Mouse (Mus musculus) brain, embryonic 18.5 days (tissue): Measurements from ENCODE around the gene OR5BS1P.
"Not testable (repeated sequence)": the region's sequence is repeated elsewhere in the genome, so short reads cannot be mapped to it uniquely, and the experiment has no call there.

ENCODE experiments used
- DNase-seq: peaks from one replicate; pipeline ENCODE4 v3.0.0-alpha.2; 2012; ENCODE audit warnings: low read depth, low spot score

OR5BS1P gene

DNA sequence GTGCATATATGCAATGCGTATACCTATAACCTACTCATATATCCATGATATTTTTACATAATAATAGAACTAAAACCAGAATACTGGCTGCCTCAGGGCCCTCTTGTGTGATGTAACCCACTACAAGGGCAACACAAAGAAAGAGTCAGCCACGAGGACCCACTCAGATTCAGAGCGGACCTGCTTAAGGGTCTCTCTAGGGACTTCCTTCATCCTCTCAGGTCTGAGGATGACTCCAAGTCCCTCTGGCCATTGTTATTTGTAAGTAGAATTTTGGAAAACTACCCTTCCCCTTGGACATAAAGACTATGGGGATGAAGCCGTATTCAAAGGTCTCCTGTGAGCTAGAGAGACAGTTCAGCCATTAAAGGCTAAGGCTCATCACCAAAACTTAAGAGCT is at the start of gene OR5BS1P:
OR5BS1P (plus strand) TSS at position 301 of the 400 bp plus-strand sequence.
- no peak for DNase-seq

DNA sequence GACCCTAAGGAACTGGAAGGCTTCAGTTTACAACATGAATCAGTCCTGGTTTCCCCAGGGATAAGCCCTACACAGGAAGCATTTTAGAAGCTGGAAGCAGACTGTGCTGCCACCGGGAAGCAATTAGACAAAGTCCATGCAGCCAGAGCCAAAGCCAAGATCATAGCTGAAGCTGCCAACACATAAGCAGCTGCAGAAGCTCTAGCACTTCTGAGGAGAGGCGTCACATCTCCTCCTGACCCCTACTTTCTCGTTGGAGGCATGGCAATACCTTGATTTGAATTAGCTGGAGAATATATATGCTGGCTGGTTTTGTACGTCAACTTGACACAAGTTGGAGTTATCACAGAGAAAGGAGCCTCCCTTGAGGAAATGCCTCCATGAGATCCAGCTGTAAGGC is 48.8 kb upstream of the OR5BS1P start:
- no peak for DNase-seq

DNA sequence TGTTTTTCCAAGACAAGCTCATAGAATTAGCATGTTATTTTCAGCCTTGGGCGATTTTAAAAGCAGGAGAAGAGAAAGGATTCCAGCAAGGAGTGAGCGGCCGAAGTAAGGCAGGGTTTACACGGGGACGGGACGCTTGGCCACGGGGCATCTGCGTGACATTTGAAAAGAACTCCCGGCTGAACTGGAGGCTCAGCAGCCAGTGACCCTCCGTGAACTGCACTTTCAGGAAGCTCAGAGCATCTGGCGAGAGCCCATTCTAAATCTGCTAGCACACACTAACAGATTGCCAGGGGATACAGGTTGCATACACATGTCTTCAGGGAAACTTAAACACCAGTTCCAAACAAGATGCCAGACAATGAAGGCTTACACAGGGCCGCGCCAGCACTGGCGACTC is 45.4 kb upstream of the OR5BS1P start:
- DNase-seq: no peak

- no peak for DNase-seq
These were observed 44.9 kb upstream of the OR5BS1P start for GRCm38 (mm10) chr15:98424753-98425152.

GRCm38 (mm10) chr15:98425188-98425587 is 44.5 kb upstream of the OR5BS1P start:
- DNase-seq: no peak

GRCm38 (mm10) chr15:98430925-98431324 is 38.8 kb upstream of the OR5BS1P start, which contains the start of gene Olfr282:
Olfr282 (plus strand) TSS chr15:98431225.
- not testable (repeated sequence) for DNase-seq

- DNase-seq: no peak
These were observed 25.1 kb upstream of the OR5BS1P start for GRCm38 (mm10) chr15:98444561-98444960.

DNA sequence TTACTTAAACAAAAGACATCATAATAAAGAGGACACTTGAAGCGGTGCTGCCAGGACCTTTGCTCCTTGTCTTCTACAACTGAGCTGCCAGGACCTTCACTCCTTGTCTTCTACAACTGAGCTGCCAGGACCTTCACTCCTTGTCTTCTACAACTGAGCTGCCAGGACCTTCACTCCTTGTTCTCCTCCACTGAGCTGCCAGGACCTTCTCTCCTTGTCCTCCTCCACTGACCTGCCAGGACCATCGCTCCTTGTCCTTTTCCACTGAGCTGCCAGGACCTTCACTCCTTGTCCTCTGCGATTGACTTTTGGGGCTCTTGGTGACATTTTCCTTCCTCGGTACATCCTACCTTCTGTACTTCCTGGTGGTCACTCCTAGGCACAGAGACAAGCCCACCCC is 21.2 kb upstream of the OR5BS1P start:
- DNase-seq: no peak

GRCm38 (mm10) chr15:98452288-98452687 is 17.4 kb upstream of the OR5BS1P start, which contains the start of gene Olfr281:
Olfr281 (plus strand) TSS chr15:98452588.
- DNase-seq: no peak

- no peak for DNase-seq
These were observed 1.8 kb downstream of the OR5BS1P start for GRCm38 (mm10) chr15:98471539-98471938.

GRCm38 (mm10) chr15:98474958-98475357 is 5.3 kb downstream of the OR5BS1P start:
- no peak for DNase-seq

DNA sequence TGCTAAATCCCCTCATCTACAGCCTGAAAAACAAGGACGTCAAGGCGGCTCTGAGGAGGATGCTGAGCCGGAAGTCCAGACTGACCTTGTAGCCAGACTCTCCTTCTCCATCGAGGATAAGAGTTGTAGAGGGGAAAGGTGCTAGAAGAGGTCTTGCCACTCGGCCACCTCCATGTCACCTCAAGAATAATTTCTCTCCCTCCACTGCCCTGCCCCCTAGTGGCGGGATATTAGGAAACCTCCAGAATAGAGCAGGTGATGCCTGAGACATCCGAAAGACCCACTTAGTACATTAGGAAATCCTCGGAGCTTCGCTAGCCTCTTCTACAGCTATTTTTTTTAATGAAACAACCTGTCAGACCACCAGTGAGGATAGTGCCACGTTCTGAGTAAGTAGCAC is 5.7 kb downstream of the OR5BS1P start:
- DNase-seq: no peak

- no peak for DNase-seq
These were observed 6.6 kb downstream of the OR5BS1P start for GRCm38 (mm10) chr15:98476281-98476680.

- no peak for DNase-seq
These were observed 9.9 kb downstream of the OR5BS1P start for GRCm38 (mm10) chr15:98479568-98480102.

- no peak for DNase-seq
These were observed 13.0 kb downstream of the OR5BS1P start, which contains the start of gene Lalba for GRCm38 (mm10) chr15:98482701-98483100. Lalba (minus strand) TSS chr15:98482721.

DNA sequence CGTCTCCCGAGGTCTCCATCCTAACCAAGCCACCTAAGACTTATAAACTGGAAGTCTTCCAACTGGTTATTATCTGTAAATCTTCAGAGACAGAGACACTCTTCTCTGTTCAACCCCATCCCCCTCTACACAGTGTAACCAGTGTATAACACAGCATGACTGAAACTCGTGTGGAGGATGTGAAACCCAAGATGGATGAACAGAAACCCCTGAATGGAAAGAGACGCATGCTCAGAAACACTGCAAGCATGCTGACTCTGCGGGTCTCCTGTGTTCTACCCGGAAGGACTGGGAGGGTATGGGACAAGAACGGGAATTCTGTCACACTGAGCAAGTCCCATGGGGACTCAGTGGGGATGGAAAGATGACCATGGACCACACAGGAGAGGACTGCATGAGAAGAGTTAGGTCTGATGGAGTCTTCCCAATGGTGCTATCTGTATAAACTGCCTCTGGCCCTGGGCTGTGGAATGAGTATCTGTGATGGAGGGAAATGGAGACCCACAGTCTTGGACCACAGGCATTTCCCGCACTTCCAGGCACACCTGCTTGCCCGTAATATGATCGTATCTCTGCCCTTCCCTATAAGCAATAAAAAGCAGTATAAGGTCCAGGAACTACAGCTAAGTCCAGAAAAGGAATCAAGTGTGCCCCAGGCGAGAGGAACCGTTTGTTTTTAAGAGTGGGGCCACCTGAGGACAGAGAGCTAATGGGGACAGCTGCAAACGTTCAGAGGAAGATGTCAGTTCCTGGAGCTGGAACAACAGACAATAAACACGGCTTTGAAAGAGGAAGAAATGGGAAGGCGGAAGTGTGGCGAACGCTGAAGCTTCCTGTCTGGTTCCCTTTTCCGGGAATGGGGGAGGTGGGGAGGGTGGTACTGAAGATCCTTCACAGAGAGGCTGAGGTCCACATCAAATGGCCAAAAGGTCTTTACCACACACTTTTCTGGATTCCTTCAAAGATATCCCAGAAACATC is 14.5 kb downstream of the OR5BS1P start:
- DNase-seq: no peak

DNA sequence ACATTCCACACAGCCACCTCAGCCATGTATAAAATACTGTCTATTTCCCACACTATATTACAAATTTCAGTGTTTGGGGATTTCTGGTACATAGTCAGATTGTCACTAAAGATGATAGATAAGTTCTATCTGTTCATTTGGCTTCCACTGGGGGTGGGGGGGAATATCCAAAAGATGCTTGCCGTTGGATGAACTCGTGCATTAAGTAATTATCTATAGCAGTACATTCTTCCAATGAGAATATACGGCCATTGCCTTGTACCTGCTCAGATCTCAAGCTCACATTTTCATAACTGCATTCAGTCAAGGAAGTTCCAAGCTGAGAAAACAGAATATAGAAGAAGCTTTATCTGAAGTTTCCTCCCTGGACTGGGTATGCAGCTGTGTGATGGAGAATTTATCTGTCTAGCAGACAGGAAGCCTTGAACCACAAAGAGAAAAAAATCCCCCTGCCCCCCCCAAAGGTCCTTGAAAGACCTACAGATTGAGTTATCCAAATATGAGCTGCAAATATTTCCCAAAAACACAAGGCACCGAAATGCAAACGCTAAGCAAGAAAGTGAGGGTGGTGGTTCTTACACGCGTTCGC is 16.8 kb downstream of the OR5BS1P start:
- DNase-seq: no peak

DNA sequence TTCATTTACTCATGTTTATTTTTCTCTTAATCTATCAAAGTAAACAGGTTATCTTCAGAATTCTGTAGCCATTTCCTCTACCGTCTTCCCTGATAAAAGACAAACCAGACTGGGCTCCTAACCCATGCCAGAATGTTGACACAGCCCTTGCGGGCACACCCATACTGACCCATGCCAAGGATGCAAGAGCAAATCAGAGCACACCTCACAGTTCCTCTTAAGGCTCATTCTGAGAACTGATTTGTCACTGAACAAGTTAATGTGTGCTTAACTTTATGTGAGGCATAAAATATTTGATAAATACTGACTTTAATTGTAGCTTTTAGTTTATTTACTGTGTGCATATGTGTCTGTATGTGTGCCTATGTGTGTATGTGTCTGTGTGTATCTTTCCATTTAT is 21.6 kb downstream of the OR5BS1P start:
- no peak for DNase-seq

- no peak for DNase-seq
These were observed 22.4 kb downstream of the OR5BS1P start, which contains the start of gene Olfr279 for GRCm38 (mm10) chr15:98492102-98492501. Olfr279 (plus strand) TSS chr15:98492402.

DNA sequence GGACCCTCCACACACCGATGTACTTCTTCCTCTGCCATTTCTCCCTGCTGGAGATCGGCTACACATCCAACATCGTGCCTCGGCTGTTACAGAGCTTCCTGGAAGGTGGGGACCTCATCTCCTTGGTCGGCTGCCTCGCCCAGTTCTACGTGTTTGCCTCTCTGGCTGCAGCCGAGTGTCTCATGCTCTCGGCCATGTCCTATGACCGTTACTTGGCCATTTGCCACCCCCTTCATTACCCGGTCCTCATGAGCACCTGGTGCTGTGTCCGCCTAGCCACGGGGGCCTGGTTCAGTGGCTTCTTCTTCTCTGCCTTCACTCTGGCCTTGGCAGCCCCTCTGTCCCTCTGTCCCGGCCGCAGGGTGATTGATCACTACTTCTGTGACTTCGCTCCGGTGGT is 27.9 kb downstream of the OR5BS1P start:
- DNase-seq: no peak

- DNase-seq: no peak
These were observed 33.6 kb downstream of the OR5BS1P start for GRCm38 (mm10) chr15:98503317-98503716.

DNA sequence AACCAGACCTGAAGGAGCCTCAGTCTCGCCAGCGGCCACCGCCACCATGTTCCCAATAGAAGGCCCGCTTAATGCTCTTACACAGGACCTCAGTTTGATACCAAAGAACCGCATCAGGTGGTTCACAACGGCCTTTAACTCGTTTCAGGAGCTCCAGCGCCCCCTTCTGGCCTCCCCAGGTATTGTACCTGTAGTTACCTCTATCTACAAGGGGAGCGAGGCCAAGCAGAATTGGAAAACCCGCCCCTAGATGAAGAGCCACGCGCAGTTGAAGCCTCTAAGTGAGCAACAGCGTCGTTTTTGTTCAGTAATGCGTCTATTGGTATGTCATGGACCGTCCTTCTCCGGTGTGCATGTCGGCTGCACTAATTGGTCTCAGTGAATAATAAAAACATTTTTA is 34.8 kb downstream of the OR5BS1P start:
- no peak for DNase-seq
